Mouse (Mus musculus) left cerebral cortex, adult 8-10 months (tissue): ENCODE measurements at regions not wholly inside any gene's neighbourhood (a gene's known extent, or its start where the extent isn't known, plus 50 kb on each side); places are given as distances from the start of the nearest gene placed in this dataset.

Experiments used
- DNase-seq, 2 experiments: peaks; one replicate each; pipeline ENCODE4 v3.0.0; 2022; ENCODE audit warnings: low spot score in 2 of 2

GRCm38 (mm10) chr1:194878440-194878839 is 60.2 kb upstream of the Cd34 start:
- DNase-seq = peak in 1 of 2 experiments; percentile 33

- peak; percentile 86 to 93 for DNase-seq
Measured at GRCm38 (mm10) chr1:194879324-194880233, 59.0 kb upstream of the Cd34 start.

GRCm38 (mm10) chr1:194881556-194882223 is 56.9 kb upstream of the Cd34 start:
- peak in 1 of 2 experiments; percentile 27 for DNase-seq

GRCm38 (mm10) chr1:194885071-194885686 is 53.4 kb upstream of the Cd34 start:
- DNase-seq = peak in 1 of 2 experiments; percentile 85

GRCm38 (mm10) chr1:194885687-194886077 is 52.9 kb upstream of the Cd34 start:
- peak in 1 of 2 experiments; percentile 89 for DNase-seq
